Mouse (Mus musculus) embryo, embryonic 11.5 days (tissue): Measurements from ENCODE around the gene Itgb2l.
"Not testable (repeated sequence)": the region's sequence is repeated elsewhere in the genome, so short reads cannot be mapped to it uniquely, and the experiment has no call there.

Source experiments
- DNase-seq: peaks from one replicate; pipeline ENCODE4 v3.0.0-alpha.2; 2012; ENCODE audit warnings: low read depth, low spot score

Itgb2l gene

GRCm38 (mm10) chr16:96443468-96443867, at the start of gene Itgb2l:
Gene Itgb2l (minus strand): TSS chr16:96443619.
- no peak for DNase-seq

- DNase-seq = no peak
Observed at GRCm38 (mm10) chr16:96491530-96491929, 48.1 kb upstream of the Itgb2l start.

- DNase-seq = no peak
Observed at GRCm38 (mm10) chr16:96488038-96488437, 44.6 kb upstream of the Itgb2l start.

DNA sequence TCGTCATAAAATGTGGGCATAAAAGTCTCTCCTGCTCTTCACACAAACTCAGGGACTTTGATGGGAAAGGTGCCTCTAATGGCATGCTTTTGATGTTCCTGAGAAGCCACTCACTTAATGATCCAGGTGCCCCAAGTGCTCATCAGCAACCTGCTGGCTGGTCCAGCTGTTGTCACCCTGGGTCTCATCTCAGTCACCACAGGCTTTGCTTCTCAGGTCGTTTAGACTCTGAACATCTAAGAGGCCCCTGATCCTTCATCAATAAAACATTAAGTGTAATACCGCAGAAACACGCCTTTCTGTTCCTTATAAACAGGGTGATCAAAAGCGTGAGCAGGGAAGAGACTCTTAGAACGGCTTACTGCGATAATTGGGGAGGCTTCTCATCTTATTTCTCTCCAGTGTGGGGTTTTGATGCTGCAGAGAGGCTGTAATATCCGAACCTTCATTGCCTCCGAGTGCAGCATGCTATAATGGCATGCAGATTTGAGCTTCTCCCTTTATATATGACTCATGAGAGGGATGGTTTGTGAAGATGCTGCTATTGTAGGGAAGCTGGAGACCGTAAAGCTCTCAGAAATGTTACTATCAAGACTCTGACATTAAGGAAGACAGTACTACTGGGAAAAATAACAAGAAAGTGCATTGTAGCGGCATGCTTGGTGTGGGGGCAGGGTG, 43.7 kb upstream of the Itgb2l start:
- no peak for DNase-seq

GRCm38 (mm10) chr16:96481791-96482190, 38.4 kb upstream of the Itgb2l start:
- no peak for DNase-seq

DNA sequence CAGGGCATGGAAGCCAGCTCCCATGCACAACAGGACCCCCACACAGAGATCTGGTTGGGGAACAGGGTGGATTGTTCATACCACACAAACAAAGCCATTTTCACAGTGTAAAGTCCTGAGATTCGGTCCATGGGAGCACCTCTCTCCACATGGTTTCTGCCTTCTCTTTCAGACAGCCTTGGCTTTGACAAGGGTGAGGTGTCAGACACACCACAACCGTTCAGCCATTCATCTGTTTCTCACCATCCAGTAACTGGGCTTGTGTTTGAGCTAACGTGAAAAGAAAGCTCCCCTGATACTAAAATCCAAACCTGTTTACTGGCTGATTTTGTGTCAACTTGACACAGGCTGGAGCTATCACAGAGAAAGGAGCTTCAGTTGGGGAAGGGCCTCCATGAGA, 30.8 kb upstream of the Itgb2l start:
- no peak for DNase-seq

- no peak for DNase-seq
Observed at GRCm38 (mm10) chr16:96472816-96473215, 29.4 kb upstream of the Itgb2l start.

DNA sequence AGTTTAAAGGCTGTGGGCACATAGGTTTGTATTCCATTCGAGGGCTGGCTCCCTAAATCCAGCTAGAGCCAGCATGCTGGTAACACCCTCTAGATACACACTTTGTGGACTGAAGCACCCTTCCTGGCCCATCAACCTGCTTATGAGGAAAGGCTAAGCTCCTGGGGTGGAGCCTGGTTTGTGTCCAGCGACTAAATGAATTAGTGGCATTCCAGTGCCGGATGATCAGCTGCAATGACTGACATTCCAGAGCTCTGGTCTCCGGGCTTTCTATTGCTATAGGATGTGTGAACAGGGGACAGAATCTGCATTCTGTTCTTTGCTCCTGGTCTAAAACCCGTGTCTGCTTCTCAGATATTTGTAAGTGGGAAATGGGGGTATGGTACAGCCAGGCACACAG, 28.9 kb upstream of the Itgb2l start:
- no peak for DNase-seq

- DNase-seq = no peak
Observed at GRCm38 (mm10) chr16:96469640-96470039, 26.2 kb upstream of the Itgb2l start.

- DNase-seq = no peak
Observed at GRCm38 (mm10) chr16:96468698-96469097, 25.3 kb upstream of the Itgb2l start.

- DNase-seq = no peak
Observed at GRCm38 (mm10) chr16:96468011-96468410, 24.6 kb upstream of the Itgb2l start.

GRCm38 (mm10) chr16:96467445-96467844, 24.0 kb upstream of the Itgb2l start, which contains the start of gene Pcp4:
Gene Pcp4 (plus strand): TSS chr16:96467606.
- peak; percentile 58 for DNase-seq

GRCm38 (mm10) chr16:96460788-96461187, 17.4 kb upstream of the Itgb2l start:
- no peak for DNase-seq

- DNase-seq = no peak
Observed at GRCm38 (mm10) chr16:96459356-96459755, 15.9 kb upstream of the Itgb2l start.

DNA sequence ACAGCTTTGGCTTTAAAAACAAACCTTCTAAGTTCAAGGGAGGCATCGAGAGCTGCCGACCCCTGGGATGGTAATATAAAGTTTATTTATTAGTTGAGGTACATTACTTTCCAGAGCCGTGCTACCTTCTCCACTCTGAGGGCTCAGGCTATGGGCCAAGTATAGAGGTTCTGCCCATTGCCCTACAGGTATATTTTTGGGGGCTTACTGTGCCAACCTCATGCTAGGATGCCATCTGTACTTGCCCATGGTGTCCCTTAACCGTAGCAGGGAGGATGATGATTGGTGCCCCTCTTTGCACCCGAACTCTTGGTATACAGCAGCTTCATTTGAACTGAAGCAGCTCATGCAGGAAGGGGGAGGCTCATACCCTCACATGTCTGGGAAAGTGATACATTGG, 14.2 kb upstream of the Itgb2l start:
- no peak for DNase-seq

DNA sequence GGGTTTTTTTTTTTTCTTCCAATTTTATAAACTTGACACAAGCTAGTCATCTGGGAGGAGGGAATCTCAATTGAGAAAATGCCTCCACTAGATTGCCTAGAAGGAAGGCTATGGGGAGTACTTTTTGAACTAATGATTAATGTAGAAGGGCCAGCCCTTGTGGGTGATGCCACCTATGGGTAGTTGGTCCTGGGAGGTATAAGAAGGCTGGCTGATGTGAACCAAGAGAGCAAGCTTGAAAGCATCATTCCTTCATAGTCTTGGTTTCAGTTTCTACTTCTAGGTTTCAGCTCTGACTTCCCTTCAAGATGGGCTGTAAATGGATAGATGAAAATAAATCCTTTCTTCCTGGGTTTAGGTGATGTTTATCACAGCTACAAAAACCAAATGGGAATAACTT, 10.7 kb upstream of the Itgb2l start:
- no peak for DNase-seq

DNA sequence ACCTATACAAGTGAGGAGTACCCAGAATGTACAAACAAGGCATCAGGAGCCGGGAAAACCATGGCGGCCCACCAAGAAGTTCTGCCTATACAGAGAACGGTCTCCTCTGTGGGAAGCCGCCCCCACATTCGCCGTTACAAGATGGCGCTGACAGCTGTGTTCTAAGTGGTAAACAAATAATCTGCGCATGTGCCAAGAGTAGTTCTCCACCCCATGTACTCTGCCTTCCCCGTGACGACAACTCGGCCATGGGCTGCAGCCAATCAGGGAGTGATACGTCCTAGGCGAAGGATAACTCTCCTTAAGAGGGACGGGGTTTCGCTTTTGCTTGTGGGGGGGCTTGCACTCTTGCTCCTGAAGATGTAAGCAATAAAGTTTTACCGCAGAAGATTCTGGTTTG, 7.5 kb upstream of the Itgb2l start:
- DNase-seq = not testable (repeated sequence)

DNA sequence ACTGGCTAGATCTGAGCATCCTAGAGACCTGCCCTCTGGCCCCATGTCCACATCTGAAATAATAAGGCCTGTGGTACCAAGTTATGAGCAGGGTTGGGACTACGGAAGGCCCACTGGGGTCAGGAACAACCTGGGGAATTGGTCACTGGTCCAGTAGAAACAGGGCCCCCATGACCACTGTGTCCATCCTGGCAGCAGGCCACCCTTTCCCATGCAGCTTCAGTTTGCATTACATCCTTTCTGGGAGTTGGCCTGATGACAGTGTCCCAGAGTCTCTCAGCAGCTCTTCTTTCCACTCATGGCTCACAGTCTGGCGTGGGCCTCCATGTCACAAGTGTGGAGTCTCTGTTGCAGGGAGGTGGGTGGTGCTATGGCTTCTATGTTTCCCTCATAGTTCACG, 1.6 kb downstream of the Itgb2l start:
- no peak for DNase-seq

DNA sequence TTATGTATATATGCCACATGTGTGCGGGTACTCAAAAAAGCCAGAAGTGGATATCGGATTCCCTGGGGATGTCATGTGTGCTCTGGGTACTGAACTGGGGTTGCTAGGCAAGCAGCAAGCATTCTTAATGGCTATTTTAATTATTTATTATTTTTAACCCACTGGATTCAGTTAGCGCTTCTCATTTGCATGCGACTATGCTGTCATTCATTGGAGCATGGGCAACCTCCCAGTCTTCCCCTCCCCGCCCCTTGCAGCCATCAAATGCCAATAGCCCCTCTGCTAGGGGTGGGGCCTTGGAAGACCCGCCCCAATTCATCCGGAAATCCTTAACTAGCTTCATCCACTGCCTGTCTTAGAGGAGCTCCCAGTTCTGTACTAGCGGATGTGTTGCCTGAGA, 2.5 kb downstream of the Itgb2l start:
- no peak for DNase-seq

DNA sequence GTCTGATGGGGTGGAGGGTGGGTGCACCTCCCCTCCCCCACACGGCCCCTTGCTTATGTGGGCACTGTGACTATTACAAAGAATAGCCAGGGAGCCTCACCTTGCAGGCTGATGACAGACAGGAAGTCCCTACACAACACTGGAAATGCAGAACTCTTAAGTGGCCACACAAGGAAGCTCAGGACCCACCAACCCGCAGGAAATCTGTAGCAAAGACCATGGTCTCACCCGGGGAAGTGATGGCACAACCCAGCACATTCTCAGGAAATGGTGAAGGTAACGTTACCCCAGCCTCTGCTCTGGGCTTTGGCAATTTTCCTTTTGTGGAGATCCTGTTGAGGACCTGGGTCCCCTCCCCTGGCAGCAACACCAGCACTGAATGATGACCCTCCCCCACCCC, 3.7 kb downstream of the Itgb2l start:
- DNase-seq = no peak

DNA sequence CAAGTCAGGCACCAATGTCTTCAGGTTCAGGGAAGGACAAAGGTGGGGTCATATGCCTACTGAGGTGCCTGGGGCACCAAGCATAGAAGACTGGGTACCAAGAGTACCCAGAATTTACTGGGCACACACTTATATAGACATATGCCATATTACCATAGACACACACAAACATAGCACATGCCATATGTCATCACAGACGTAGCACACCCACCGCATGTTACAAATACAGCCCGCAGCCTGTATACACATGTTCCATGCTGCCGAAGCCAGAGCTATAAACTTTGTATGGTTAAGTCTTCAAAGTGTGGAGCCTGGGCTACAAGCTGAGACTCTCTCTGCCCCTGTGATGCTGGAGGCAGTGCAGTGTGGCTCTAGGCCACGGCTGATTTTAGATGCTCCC, 4.5 kb downstream of the Itgb2l start:
- no peak for DNase-seq

- DNase-seq = no peak
Observed at GRCm38 (mm10) chr16:96434024-96434785, 9.2 kb downstream of the Itgb2l start.

DNA sequence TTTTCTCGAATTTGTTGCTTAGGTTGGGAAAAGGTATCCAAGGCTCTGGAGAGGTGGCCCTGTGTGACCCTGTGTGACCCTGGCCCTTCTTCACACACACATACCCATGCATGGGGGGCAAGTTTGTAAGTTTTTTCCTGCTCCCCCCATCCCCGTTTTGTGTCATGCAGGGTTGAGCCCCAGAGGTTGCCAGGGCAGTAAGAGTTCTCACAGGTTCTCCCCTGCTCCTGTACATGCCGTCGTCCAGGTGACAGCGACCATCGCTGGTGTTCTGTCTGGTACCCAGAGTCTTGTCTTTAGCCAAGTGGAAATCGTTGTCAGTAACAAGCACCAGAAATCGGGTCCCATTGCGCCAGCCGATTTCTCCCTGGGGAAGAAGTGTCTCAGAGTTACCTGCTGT, 10.2 kb downstream of the Itgb2l start:
- DNase-seq = no peak
